Mouse (Mus musculus) splenic B cell, adult 2 months (primary cell): Measurements from ENCODE around the gene Lztfl1.
"Not testable (repeated sequence)": the region's sequence is repeated elsewhere in the genome, so short reads cannot be mapped to it uniquely, and the experiment has no call there.

Source experiments
- DNase-seq: peaks from one replicate; pipeline ENCODE4 v3.0.0-alpha.2; 2011; ENCODE audit warnings: low read depth, low spot score
- H3K27me3 ChIP-seq: 2 replicates; pipeline ENCODE4 v1.6.1; 2012; ENCODE audit warnings: mild to moderate bottlenecking, low read length, moderate library complexity, mixed read lengths; ENCODE audit not compliant: control insufficient read depth, poor library complexity, insufficient read depth, severe bottlenecking
- H3K36me3 ChIP-seq: 2 replicates; pipeline ENCODE4 v1.6.1; 2012; ENCODE audit warnings: mild to moderate bottlenecking, low read length, moderate library complexity, mixed read lengths; ENCODE audit not compliant: control insufficient read depth, poor library complexity, insufficient read depth, severe bottlenecking

Lztfl1 gene

GRCm38 (mm10) chr9:123717186-123718008, at the start of gene Lztfl1:
TSS of gene Lztfl1 (minus strand) at chr9:123717697.
- peak; percentile 99 for DNase-seq
- Histone ChIP-seq H3K36me3 (no peaks in the 10 kb centered on the region), H3K27me3 (no peaks in the 10 kb centered on the region)

DNA sequence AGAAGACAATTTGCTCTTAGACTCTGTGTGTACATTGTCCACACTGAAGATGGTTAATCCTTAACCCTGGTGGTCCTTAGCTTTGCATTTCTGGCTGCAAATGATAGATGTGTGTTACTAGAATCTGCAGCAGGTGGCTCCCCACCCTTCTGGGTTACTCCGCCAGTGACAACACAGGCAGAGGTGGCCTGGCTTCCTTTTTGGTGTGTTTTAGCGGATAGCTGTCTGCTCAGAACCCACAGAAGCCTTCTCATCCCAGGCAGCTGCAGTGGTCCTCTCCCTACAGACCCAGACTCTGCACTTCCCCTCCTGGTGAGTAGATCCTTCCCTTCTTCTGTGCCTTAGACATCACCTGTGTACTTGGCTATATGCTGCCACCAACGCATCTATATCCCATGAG, 49.5 kb upstream of the Lztfl1 start:
- H3K27me3 ChIP-seq = no peaks in the 10 kb centered on the region
- DNase-seq = no peak
- H3K36me3 ChIP-seq = no peaks in the 10 kb centered on the region

GRCm38 (mm10) chr9:123763771-123764170, 46.3 kb upstream of the Lztfl1 start:
- Histone ChIP-seq H3K27me3 (no peaks in the 10 kb centered on the region), H3K36me3 (no peaks in the 10 kb centered on the region)
- no peak for DNase-seq

- no peaks in the 10 kb centered on the region for H3K36me3 ChIP-seq
- no peaks in the 10 kb centered on the region for H3K27me3 ChIP-seq
- peak; percentile 81 for DNase-seq
Measured at GRCm38 (mm10) chr9:123762886-123763285, 45.4 kb upstream of the Lztfl1 start.

DNA sequence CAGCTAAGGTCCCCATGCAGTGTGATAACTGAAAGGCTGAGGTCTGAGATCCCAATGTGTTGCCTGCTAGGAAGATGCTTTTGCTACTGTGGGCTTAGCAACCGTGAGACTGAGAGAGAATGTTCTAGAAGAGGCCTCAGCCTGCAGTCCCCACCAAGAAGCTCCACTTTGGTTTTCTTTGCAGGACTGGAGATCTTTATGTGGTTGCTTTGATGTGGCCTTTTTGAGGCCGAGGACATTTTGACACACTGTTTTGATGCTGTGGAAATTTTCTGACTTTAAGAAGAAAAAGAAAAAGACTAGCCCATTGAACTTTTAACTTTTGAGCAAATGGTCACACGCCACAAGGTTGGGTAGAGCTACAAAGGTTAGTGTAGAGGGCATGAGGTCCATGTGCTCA, 43.3 kb upstream of the Lztfl1 start:
- no peaks in the 10 kb centered on the region for H3K36me3 ChIP-seq
- DNase-seq = no peak
- no peaks in the 10 kb centered on the region for H3K27me3 ChIP-seq

DNA sequence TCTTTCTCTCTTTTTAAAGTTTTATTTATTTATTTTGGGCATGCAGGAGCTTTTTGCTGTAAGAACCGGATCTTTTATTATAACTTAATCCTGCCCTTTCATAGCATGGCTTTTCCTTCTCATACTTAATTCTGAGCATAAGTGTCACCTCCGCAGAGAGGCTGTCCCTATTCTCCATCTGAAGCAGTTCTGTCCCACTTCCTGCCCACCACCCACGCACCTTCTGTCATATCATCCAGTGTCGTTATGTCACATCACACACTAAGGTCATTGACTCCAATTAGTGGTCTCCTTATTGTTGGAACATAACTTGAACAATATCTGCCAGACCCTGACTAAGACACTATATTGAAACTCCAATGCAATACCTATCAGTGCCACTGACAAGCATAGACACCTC, 41.1 kb upstream of the Lztfl1 start:
- no peak for DNase-seq
- H3K27me3 ChIP-seq = no peaks in the 10 kb centered on the region
- no peaks in the 10 kb centered on the region for H3K36me3 ChIP-seq

- Histone ChIP-seq H3K36me3 (no peaks in the 10 kb centered on the region), H3K27me3 (no peaks in the 10 kb centered on the region)
- DNase-seq = no peak
Measured at GRCm38 (mm10) chr9:123758156-123758555, 40.7 kb upstream of the Lztfl1 start.

GRCm38 (mm10) chr9:123757326-123757725, 39.8 kb upstream of the Lztfl1 start:
- no peak for DNase-seq
- Histone ChIP-seq H3K36me3 (no peaks in the 10 kb centered on the region), H3K27me3 (no peaks in the 10 kb centered on the region)

GRCm38 (mm10) chr9:123756752-123757151, 39.3 kb upstream of the Lztfl1 start:
- Histone ChIP-seq H3K27me3 (no peaks in the 10 kb centered on the region), H3K36me3 (no peaks in the 10 kb centered on the region)
- DNase-seq = no peak

GRCm38 (mm10) chr9:123754333-123754732, 36.8 kb upstream of the Lztfl1 start:
- no peaks in the 10 kb centered on the region for H3K27me3 ChIP-seq
- DNase-seq = peak; percentile 95
- no peaks in the 10 kb centered on the region for H3K36me3 ChIP-seq

DNA sequence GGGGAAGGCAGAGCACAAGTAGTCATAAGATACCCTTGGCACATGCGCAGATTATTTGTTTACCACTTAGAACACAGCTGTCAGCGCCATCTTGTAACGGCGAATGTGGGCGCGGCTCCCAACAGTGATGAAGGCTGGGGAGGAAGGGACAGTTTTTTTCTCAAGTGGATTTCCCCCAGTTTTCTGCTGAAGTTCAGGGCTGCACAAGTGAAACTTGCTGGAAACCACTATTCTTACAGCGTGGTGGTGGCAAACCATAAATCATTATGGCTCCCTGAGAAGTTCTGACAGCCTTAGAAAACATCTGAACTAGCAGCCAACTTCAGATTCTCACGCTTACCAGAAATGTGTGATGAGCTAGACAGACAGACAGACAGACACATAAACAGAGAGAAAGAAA, 32.2 kb upstream of the Lztfl1 start:
- H3K27me3 ChIP-seq, H3K36me3 ChIP-seq, DNase-seq: not testable (repeated sequence)

DNA sequence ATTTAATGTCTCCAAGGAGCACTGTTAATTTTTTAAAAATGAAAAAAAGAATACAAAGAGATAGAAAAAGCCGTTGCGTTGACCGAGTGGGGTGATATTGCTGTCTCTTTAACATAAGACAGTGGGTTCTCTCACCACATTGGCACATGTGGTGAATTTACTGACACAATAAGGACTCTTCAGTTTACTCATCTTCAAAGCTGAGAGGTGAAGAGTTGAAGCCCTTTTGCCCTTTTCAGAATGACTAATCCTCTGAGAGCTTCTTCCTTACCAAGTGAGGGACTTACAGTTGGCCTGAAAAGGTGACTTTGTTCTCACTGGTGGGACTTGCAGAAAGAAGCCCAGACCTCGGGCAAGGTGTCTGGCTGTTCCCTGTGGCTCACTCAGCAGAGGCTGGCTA, 23.3 kb upstream of the Lztfl1 start:
- DNase-seq = no peak
- Histone ChIP-seq H3K27me3 (no peaks in the 10 kb centered on the region), H3K36me3 (no peaks in the 10 kb centered on the region)

- DNase-seq = no peak
- no peaks in the 10 kb centered on the region for H3K27me3 ChIP-seq
- H3K36me3 ChIP-seq = no peaks in the 10 kb centered on the region
Measured at GRCm38 (mm10) chr9:123734133-123734532, 16.6 kb upstream of the Lztfl1 start.

DNA sequence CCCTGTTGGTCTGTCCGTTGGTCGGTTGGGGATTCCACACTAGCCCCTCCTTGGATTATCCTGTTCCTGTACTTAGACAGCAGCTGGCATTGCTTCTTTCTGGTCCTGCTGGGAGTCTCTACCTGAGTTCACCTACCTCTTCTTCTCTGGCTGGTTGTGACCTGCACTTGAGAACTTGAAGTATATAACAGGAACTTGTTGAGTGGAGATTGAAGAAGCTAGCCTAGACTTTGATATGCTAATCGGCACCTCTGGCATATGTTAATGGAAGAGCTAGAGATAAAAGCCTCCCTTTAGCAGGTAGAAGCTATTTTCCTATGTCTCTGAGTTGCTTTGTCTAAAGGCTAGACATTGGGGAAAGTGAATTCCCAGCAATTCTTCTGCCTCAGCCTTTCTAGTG, 13.8 kb upstream of the Lztfl1 start:
- H3K36me3 ChIP-seq = no peaks in the 10 kb centered on the region
- no peak for DNase-seq
- no peaks in the 10 kb centered on the region for H3K27me3 ChIP-seq

- Histone ChIP-seq H3K36me3 (no peaks in the 10 kb centered on the region), H3K27me3 (no peaks in the 10 kb centered on the region)
- no peak for DNase-seq
Measured at GRCm38 (mm10) chr9:123722737-123723493, 5.4 kb upstream of the Lztfl1 start.
